Mouse (Mus musculus): ENCODE data around the gene Bach2. TPM values are rescaled to one million over a fixed set of nuclear protein-coding genes. Genes with fewer than 3 reads are reported as not detected.

Bach2 gene
- polyA plus RNA-seq, 1 experiment from 2014 or later = 7.7 TPM

GRCm38 (mm10) chr4:32344276-32344675 is 105.7 kb downstream of the Bach2 start:
- Histone ChIP-seq H3K9me3 (replicated peaks) (no peaks in the 10 kb centered on the region), H3K27ac (replicated peaks) (peak overlapping the region; percentile 75; the same call in 1 of the 2 replicates), H3K4me3 (no peak overlapping the region), H3K27me3 (ENCODE audit: low read depth, poor library complexity, severe bottlenecking) (no peaks in the 10 kb centered on the region), H3K4me1 (peaks cover 32% of the 10 kb centered on the region), H3K36me3 (no peaks in the 10 kb centered on the region)
- WGBS = 83% methylated on average over 9 of the region's 9 CpGs
- DNase-seq (ENCODE audit: low spot score) = peak; percentile 10

GRCm38 (mm10) chr4:32347202-32347601 is 108.6 kb downstream of the Bach2 start:
- H3K9me3 ChIP-seq (replicated peaks) = no peaks in the 10 kb centered on the region
- no peaks in the 10 kb centered on the region for H3K27me3 ChIP-seq (ENCODE audit: low read depth, poor library complexity, severe bottlenecking)
- WGBS = 80% methylated on average over 6 of the region's 6 CpGs
- DNase-seq (ENCODE audit: low spot score) = no peak
- no peak overlapping the region for H3K4me3 ChIP-seq
- no peak overlapping the region for H3K27ac ChIP-seq (replicated peaks)
- H3K4me1 ChIP-seq = peaks cover 37% of the 10 kb centered on the region
- H3K36me3 ChIP-seq = no peaks in the 10 kb centered on the region

- Histone ChIP-seq H3K27me3 (ENCODE audit: low read depth, poor library complexity, severe bottlenecking) (no peaks in the 10 kb centered on the region), H3K4me3 (no peak overlapping the region), H3K36me3 (no peaks in the 10 kb centered on the region), H3K9me3 (replicated peaks) (no peaks in the 10 kb centered on the region), H3K27ac (replicated peaks) (no peak overlapping the region), H3K4me1 (peaks cover 41% of the 10 kb centered on the region)
- no peak for DNase-seq (ENCODE audit: low spot score)
- WGBS = 79% methylated on average over 5 of the region's 5 CpGs
These were observed 109.1 kb downstream of the Bach2 start for GRCm38 (mm10) chr4:32347711-32348110.

- WGBS = 90% methylated on average over 5 of the region's 5 CpGs
- Histone ChIP-seq H3K4me3 (no peak overlapping the region), H3K9me3 (replicated peaks) (no peaks in the 10 kb centered on the region), H3K27ac (replicated peaks) (no peak overlapping the region), H3K4me1 (peaks cover 31% of the 10 kb centered on the region), H3K36me3 (no peaks in the 10 kb centered on the region), H3K27me3 (ENCODE audit: low read depth, poor library complexity, severe bottlenecking) (no peaks in the 10 kb centered on the region)
- no peak for DNase-seq (ENCODE audit: low spot score)
These were observed 110.8 kb downstream of the Bach2 start for GRCm38 (mm10) chr4:32349361-32349760.

GRCm38 (mm10) chr4:32351236-32351635 is 112.6 kb downstream of the Bach2 start:
- H3K4me1 ChIP-seq = peaks cover 33% of the 10 kb centered on the region
- no peaks in the 10 kb centered on the region for H3K27me3 ChIP-seq (ENCODE audit: low read depth, poor library complexity, severe bottlenecking)
- peak overlapping the region; percentile 62 for H3K27ac ChIP-seq (replicated peaks)
- 11% methylated on average over 10 of the region's 10 CpGs for whole genome bisulfite sequencing
- H3K36me3 ChIP-seq = no peaks in the 10 kb centered on the region
- H3K4me3 ChIP-seq = peak overlapping the region; percentile 5; the same call in 1 of the 2 replicates
- no peak for DNase-seq (ENCODE audit: low spot score)
- H3K9me3 ChIP-seq (replicated peaks) = no peaks in the 10 kb centered on the region

GRCm38 (mm10) chr4:32351661-32352246 is 113.2 kb downstream of the Bach2 start:
- Histone ChIP-seq H3K27me3 (ENCODE audit: low read depth, poor library complexity, severe bottlenecking) (no peaks in the 10 kb centered on the region), H3K27ac (replicated peaks) (peak overlapping the region; percentile 62), H3K4me3 (no peak overlapping the region), H3K36me3 (no peaks in the 10 kb centered on the region), H3K9me3 (replicated peaks) (no peaks in the 10 kb centered on the region), H3K4me1 (peaks cover 33% of the 10 kb centered on the region)
- WGBS = 77% methylated on average over 18 of the region's 18 CpGs
- DNase-seq (ENCODE audit: low spot score) = no peak

GRCm38 (mm10) chr4:32352442-32352841 is 113.8 kb downstream of the Bach2 start:
- Histone ChIP-seq H3K9me3 (replicated peaks) (no peaks in the 10 kb centered on the region), H3K27me3 (ENCODE audit: low read depth, poor library complexity, severe bottlenecking) (no peaks in the 10 kb centered on the region), H3K27ac (replicated peaks) (peak overlapping the region; percentile 69), H3K4me3 (no peak overlapping the region), H3K4me1 (peaks cover 34% of the 10 kb centered on the region), H3K36me3 (no peaks in the 10 kb centered on the region)
- 73% methylated on average over 8 of the region's 8 CpGs for WGBS
- DNase-seq (ENCODE audit: low spot score) = no peak

GRCm38 (mm10) chr4:32352842-32353241 is 114.2 kb downstream of the Bach2 start:
- H3K9me3 ChIP-seq (replicated peaks) = no peaks in the 10 kb centered on the region
- H3K27ac ChIP-seq (replicated peaks) = peak overlapping the region; percentile 69
- 42% methylated on average over 4 of the region's 4 CpGs for WGBS
- peaks cover 38% of the 10 kb centered on the region for H3K4me1 ChIP-seq
- no peaks in the 10 kb centered on the region for H3K27me3 ChIP-seq (ENCODE audit: low read depth, poor library complexity, severe bottlenecking)
- H3K4me3 ChIP-seq = no peak overlapping the region
- H3K36me3 ChIP-seq = no peaks in the 10 kb centered on the region
- no peak for DNase-seq (ENCODE audit: low spot score)

- no peaks in the 10 kb centered on the region for H3K9me3 ChIP-seq (replicated peaks)
- DNase-seq (ENCODE audit: low spot score) = no peak
- WGBS = 87% methylated on average over 12 of the region's 12 CpGs
- H3K36me3 ChIP-seq = no peaks in the 10 kb centered on the region
- H3K4me3 ChIP-seq = no peak overlapping the region
- H3K27ac ChIP-seq (replicated peaks) = no peak overlapping the region
- no peaks in the 10 kb centered on the region for H3K27me3 ChIP-seq (ENCODE audit: low read depth, poor library complexity, severe bottlenecking)
- H3K4me1 ChIP-seq = peaks cover 62% of the 10 kb centered on the region
These were observed 117.5 kb downstream of the Bach2 start for GRCm38 (mm10) chr4:32355935-32356617.

GRCm38 (mm10) chr4:32357996-32358600 is 119.5 kb downstream of the Bach2 start:
- H3K9me3 ChIP-seq (replicated peaks) = no peaks in the 10 kb centered on the region
- 75% methylated on average over 12 of the region's 12 CpGs for WGBS
- no peaks in the 10 kb centered on the region for H3K27me3 ChIP-seq (ENCODE audit: low read depth, poor library complexity, severe bottlenecking)
- DNase-seq (ENCODE audit: low spot score) = no peak
- peak overlapping the region; percentile 78 for H3K27ac ChIP-seq (replicated peaks)
- H3K4me1 ChIP-seq = peaks cover 54% of the 10 kb centered on the region
- H3K4me3 ChIP-seq = no peak overlapping the region
- H3K36me3 ChIP-seq = no peaks in the 10 kb centered on the region

- Histone ChIP-seq H3K27me3 (ENCODE audit: low read depth, poor library complexity, severe bottlenecking) (no peaks in the 10 kb centered on the region), H3K4me1 (peaks cover 55% of the 10 kb centered on the region), H3K9me3 (replicated peaks) (no peaks in the 10 kb centered on the region), H3K27ac (replicated peaks) (peak overlapping the region; percentile 78), H3K4me3 (peak overlapping the region; percentile 29; the same call in 1 of the 2 replicates), H3K36me3 (no peaks in the 10 kb centered on the region)
- WGBS = 54% methylated on average over 12 of the region's 12 CpGs
- DNase-seq (ENCODE audit: low spot score) = no peak
These were observed 120.2 kb downstream of the Bach2 start for GRCm38 (mm10) chr4:32358602-32359464.

GRCm38 (mm10) chr4:32359634-32360033 is 121.0 kb downstream of the Bach2 start:
- peak overlapping the region; percentile 78 for H3K27ac ChIP-seq (replicated peaks)
- H3K9me3 ChIP-seq (replicated peaks) = no peaks in the 10 kb centered on the region
- no peaks in the 10 kb centered on the region for H3K36me3 ChIP-seq
- H3K4me3 ChIP-seq = no peak overlapping the region
- 39% methylated on average over 3 of the region's 3 CpGs for WGBS
- DNase-seq (ENCODE audit: low spot score) = no peak
- H3K27me3 ChIP-seq (ENCODE audit: low read depth, poor library complexity, severe bottlenecking) = no peaks in the 10 kb centered on the region
- H3K4me1 ChIP-seq = peaks cover 56% of the 10 kb centered on the region

Measured in midbrain, embryonic 10.5 days (tissue).